Mouse (Mus musculus) layer of hippocampus, postnatal 25 days (tissue): Measurements from ENCODE around the gene Hist1h4c. TPM values are rescaled to one million over a fixed set of nuclear protein-coding genes. Genes with fewer than 3 reads are reported as not detected.
"Not testable (repeated sequence)": the region's sequence is repeated elsewhere in the genome, so short reads cannot be mapped to it uniquely, and the experiment has no call there.

Experiments used
- DNase-seq, 2 experiments: peaks; one replicate each; pipeline ENCODE4 v3.0.0; 2022; ENCODE audit warnings: mixed read lengths in 2 of 2, low spot score in 1 of 2; ENCODE audit errors: extremely low spot score in 1 of 2
- total RNA-seq, 2 experiments: library from RNA; stranded (reverse); gene quantifications; 2 replicates each; pipeline ENCODE4 v1.2.3; 2021

Gene Hist1h4c
- total RNA-seq, 2 experiments from 2014 or later, result 92.2 to 102 TPM

DNA sequence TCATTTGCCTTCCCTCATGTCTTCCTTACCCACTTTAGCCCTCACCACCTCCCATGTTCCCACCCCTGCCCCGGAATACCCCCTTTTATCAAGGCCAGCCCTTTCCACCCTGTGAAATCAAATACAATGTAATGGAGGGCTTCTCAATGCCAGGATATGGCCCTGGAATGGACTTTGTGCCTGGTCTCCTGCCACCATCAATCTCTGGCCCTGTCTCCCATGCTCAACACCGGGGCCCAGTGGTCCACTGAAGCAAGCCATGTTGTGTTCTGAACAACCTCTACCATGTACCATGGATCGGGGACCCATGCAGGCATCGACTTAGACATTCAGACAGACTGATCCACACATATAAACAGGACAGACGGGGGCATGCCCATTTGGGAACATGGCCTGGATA, 31.5 kb upstream of the Hist1h4c start:
- DNase-seq, result no peak

DNA sequence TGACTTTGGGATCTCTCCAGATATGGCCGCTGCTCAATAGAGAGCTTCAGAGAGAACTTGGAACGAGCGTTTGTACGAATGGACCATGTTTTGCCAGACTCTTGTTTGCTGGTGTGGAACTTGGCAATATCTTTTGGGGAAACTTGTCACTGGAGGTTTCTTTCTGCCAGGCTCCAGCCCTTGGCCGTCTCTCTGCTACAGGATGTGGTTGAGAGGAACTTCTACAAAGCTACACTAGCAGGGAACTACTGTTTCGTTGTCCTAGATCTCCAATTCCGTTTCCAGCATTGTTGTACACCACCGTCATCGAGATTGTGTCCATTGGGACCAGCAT, 30.9 kb upstream of the Hist1h4c start:
- DNase-seq, result no peak

DNA sequence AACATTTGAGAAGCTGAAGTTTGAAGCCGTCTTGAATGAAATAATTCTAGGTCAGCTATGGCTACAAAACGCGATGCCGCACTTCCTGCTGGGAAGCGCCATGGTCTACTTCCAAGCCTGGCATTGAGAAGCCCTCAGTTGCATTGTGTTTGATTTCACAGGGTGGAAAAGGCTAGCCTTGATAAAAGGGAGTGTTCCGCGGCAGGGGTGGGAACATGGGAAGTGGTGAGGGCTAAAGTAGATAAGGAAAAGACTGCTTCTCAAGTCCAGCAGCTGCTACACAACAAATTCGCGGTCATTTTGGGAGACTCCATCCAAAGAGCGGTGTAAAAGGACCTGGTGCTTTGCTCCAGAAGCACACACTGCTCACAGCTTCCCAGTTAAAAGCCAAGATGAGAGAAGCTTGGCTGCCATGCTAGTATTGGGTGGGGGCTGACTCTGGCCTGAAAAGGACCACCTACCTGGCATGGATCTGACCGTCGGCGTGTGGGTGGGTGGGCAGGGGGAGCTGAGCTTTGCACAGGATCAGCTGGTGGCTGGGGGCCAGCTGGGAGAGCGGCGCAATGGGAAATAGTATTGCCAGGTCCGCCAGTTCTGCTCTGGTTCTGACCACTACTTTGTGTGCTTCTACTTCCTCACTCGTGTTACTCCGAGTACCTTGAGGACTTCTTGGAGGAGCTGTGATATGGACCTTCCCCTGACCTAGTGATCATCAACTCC, 30.4 kb upstream of the Hist1h4c start:
- DNase-seq, result no peak

DNA sequence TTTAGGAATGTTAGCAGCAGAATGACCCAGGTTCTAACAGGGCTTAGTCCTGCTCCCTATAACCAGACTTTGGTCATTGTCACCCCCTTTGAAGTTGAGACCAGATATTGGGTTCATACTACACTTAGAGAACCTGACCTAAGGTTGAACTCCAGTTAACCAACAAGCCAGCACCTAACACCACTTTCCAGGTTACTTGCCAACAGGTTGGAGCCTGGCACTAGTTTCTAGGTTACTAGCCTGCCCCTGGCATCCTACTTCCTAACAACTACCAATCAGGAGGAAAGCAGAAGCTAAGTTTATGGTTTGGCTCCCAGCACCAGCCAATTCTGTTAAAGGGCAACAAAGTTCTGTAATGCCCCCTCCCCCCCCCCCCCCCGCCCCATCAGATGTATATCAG, 27.0 kb upstream of the Hist1h4c start:
- no peak for DNase-seq

DNA sequence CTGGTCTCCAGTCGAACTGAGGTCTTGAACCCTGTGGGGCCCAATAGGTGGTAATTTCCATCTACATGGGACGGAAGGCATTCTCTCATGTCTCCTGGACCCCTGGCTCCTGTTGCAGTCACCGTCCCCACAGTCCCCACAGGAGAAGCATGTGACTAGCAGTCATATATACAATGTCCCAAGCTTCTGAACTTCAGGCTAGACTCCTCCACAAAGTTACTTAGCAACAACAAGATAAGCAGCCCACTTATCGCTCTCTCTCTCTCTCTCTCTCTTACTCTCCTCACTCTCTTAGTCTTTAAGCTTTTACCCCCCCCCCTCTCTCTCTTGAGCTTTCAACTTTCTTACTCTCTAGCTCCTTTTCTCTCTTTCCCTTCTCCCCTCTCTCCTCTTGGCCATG, 26.0 kb upstream of the Hist1h4c start:
- no peak for DNase-seq

DNA sequence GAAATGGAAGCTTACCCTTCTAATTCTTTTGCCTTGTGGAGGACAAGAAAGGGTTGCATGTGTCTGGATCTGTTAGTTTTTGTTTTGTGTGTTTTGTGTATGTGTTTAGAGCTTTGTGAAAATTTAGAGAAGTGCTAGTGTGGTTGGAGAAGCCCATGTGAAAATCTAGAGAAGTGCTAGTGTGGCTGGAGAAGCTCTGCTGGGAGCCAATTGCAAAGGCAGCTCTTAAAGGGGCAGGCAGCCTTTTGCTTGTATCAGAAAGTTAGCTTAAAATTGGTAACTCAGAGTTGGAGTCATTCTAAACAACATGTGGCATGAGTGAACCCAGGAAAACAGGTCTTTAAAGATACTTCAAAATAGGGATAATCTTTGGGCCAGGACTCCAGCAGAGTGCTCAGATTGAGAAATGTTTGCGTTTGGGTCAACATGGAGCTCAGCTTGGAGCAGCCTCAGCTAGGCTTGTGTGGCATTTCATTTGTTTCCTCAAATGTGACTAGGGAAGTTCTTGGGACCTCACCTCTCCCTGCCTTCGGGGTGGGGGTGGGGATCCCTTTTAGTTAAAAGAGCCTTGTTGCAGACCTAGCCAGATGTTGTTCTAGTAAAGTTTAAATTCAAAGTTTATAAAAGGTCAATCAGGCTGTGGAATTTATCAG, 19.5 kb upstream of the Hist1h4c start:
- DNase-seq, result not testable (repeated sequence)

DNA sequence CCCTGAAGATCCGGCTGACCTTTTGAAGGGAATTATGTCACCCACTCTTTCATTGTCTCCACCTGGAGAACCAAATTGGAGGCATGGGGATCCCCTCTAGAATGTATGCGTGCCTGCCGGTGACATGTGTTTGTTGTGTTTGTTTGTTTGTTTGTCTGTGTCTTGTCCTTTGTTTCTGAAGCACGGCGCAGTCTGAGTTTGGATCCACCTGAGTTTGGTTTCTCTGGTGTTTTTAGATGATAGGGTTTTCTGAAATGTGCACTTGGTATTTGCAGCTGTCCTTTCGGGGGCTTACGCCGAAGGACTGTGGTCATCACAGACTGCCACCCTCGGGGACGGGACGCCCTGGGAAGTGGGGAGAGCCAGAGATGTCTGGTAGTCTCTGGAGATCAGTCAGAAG, 18.9 kb upstream of the Hist1h4c start:
- DNase-seq, result no peak

DNA sequence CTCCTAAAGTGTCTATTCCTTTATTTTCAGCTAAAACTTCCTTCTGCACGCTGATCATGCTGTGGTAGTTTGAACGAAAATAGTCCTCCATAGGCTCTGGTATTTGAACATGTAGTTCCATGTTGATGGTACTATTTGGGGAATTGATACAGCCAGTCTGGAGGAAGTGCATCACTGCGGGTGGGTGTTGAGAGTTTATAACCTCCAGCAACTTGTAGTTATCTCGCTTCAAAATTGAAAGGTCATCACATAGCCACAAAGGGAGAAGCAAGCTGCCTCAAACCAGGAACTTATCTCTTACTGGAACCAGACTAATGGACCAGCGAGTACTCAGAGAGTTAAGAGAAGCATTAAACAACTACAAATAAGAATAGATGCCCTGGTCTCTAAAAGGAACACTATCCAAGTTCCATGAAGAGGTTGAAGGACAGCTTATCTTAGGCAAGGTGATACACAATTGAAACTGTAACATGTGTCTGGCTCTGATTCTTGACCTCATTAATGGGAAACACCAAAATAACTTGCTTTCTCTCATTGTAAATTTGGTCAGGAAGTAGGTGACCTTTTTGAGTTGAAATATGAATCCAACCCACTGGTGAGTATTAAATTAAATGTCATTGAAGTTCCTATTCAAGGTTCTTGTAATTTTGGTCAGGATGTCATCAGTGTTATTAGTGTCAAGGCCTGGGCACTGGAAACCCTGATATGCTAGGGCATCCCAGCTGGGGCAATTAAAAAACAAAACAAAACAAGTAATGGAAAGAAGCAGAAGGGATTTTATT, 18.2 kb upstream of the Hist1h4c start:
- no peak for DNase-seq

DNA sequence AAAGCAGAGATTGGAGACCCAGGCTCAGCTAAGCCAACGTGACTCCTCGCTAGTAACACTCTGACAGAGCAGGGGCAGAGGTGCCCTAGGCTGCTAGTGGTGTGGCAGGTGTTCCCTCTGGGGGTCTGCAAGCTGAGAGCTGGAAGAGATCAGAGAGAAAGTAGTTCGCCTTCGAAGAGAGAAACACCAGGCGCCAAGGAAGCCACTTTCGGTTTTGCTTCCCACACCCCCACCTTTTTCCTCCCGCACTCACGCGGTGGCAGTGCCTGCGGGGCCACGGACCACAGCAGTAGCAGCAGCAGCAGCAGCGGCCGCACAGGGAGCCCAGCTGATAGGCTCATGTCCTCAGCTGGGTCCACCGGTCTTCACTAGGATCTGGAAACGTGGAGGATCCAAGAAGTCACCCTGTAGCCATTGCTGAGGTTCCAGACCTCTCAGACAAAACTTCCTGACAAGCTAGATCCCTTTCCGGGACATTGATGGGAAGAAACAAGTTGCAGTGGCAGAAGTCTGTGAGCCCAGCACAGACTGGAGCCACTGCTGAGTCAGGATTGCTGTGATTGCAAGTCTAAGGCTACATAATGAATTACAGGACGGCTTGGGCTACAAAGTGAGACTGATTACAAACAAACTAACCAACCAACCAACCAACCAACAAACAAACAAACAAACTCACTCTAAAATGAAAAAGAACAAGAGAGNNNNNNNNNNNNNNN, 12.3 kb upstream of the Hist1h4c start, which contains the start of gene Hfe:
TSS of gene Hfe (minus strand) at position 481 of the 716 bp plus-strand sequence.
- DNase-seq, result no peak

DNA sequence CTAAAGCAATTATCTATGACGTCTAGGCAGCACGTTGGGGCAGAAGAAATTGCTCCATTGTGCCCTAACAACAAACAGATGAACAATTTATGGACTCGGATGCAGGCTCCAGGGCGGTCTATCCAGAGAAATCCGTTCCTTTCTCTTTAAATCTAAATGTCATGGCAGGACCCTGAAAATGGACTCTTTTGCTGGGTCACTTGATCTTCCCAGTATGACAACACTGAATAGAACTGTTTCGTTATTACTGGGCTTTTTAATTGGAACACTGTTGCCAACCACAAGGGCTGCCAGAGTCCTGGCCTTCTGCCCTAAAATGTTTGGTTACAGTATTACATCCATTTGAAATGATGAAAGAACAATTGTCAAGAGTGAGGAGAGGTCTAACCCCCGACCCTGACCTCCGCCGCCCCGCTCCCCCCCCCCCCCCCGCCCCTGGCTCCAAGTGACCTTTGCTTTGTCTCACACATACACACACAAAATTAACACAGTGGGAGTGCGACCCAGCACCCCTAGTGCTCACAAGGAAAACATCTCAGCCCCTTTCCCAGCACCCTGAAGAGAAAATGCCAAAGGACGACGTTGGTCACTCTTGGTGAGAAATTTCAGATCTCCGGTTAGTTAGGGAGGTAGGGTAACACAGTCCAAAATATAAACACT, 11.6 kb upstream of the Hist1h4c start:
- DNase-seq, result no peak

DNA sequence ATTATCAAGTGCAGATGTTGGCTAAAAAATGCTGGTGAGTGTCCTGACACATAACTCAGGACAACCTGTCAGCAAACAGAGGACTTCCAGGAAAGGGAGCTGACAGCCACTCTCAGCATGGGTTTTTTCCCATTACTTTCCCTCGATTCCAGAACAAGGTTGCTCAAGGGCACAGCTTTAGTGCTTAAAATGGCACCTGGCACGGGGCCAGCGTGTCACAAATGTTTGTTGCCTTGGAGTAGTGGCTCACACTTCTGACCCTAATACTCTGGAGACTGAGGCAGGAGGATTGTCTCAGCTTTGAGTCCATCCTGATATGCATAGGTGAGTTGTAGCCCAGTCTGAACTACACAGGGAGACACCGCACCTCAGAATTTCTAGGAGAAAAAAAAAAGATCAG, 10.4 kb upstream of the Hist1h4c start:
- DNase-seq, result no peak

DNA sequence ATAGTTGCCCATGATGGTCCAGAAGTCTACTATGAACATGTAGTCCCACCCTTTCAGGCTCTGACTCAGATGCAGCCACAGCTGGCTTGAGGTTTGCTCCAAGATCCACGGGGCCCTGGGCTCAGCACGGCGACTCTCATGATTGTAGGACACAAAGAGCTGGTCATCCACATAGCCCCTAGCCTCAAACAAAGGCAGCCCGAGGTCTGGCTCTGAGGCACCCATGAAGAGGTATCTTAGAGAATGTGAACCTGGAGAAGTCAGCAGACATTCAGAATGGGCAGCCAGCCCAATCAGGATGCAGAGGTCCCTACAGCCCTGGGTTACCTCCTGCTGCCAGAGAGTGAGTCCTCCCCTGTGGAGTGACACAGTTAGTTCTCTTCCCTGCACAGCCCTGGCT, 9.8 kb upstream of the Hist1h4c start:
- DNase-seq, result no peak

DNA sequence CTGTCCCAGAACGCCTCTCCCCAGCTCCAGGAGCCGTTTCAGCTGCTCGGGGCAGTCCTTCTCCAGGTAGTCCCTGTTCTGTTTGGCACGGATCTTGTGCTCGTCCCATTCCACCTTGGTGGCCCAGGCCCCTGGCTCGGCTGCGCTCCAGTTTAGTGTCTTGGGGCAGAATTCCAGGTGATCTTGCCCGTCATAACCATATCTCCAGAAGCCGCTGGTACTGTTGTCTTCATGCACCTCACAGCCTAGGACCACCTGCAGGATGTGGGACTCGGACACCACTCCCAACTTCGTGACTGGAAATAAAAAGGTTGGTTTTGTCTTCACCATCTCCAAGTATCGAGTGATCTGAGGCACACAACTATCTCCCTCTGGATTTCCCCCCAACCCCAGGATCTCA, 8.5 kb upstream of the Hist1h4c start:
- no peak for DNase-seq

DNA sequence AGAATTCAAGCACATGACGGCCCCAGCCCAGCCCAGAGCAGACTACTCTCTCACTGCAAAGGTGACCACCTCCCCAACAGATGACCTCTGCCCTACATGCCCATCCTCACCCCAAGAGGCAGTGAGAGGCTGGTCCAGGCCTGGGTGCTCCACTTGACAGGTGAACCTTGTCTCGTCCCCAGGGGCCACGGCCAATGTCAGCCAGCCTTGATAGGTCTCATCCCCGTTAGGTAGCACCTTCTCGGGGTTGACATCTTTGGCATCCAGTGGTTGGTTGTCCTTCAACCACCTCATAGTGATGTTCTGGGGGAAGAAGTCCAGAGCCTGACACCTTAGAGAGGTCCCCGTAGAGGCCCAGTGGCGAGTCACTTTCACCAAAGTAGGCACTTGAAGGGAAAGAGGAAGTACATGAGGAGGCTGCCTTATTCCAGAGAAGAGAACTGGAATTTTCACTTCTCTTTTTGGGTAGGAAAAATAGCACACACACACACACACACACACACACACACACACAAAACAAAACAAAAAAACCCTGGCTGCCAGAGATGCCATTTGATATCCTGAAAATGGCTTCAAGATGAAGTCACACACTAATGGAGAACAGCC, 7.6 kb upstream of the Hist1h4c start:
- DNase-seq, result no peak

DNA sequence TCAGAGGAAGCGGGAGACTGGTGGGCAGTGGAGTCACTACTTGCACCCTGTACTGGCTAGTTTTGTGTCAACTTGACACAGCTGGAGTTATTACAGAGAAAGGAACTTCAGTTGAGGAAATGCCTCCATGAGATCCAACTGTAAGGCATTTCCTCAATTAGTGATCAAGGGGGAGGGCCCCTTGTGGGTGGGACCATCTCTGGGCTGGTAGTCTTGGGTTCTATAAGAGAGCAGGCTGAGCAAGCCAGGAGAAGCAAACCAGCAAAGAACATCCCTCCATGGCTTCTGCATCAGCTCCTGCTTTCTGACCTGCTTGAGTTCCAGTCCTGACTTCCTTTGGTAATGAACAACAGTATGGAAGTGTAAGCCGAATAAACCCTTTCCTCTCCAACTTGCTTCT, 4.5 kb upstream of the Hist1h4c start:
- DNase-seq, result not testable (repeated sequence)

DNA sequence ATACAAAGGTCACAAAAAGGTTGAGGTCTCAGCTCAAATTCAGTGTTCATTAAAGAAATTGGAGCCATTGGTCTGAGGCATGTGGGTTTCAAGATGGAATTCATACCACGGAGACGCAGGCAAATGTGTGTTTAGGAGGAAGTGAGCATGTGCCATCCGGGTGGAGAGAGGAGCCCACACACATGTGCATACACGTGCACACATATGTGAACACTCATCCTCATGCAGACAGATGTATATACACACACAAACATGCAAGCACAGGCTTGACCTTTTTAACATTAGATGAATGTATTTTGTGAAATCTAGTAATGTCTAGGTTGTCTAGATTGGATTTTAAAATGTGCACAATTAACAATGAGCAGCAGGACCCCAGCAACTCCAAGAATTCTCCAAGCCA, 4.0 kb upstream of the Hist1h4c start:
- no peak for DNase-seq

DNA sequence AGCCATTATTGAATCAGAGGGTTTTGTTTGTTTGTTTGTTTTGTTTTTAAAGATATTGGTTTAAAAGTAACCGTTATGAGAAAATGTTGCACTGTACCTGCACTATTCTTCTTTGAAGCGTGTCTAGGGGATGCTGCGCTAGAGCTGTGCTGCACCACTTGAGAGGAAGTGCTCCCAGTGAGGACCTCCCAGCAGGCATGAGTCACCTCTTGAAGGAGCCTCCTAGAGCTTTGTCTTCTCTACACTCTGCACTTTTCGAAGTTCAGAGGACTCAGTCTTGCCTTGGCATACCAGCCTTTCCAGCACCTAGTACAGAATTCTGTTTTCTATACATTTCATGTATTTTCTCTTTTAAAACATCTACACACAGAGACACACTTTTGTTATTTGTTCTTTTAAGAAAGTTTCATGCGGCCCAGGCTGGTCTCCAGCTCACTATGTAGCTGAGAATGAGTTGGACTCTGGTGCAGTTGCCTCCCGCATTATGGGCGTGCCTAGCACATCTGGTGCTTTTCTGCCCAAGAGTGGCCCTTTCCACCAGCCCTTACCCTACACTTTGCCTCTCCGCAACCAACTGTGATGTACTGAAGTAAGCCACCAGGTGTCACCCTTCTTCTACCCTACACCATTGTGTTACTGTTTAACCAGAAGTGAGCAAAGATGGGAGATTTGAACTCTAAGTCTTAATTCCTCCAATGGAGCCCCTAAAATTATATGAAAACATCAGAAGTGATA, 2.7 kb upstream of the Hist1h4c start:
- DNase-seq, result peak; percentile 44 to 56

DNA sequence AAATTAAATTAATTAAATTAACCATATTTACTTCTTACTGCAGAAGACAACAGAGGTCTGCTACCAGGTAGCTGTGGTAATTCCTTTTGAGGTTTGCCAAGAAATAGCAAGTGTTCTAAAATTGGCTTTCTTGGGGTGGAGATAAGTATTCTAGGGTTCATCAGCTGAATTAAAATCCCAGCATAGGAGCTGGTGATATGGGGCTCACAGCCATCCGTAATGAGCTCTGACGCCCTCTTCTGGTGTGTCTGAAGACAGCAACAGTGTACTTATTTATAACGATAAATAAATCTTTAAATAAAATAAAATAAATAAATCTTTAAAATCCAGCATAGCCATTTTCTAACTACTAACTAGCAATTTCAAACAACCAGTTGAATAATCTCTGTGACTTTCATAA, 1.5 kb upstream of the Hist1h4c start:
- DNase-seq, result no peak

DNA sequence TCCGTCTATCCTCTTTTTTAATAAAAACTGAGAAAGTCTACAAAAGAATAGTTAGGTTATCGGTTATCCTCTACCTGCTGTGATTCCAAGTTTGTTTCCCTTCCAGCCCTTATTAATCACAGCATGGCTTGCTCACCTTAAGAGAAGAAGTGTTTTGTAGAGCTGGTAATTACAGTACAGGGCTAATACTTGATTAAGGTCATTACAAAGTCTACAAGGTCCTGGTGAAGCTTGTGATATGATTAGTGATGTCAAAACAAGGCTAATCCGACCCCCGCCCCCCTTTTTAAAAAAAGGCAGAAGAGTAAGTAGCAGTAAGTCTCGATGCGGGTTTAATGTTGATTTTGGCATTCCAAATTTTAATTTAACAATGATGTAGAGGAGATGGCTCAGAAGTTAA, 742 bp upstream of the Hist1h4c start:
- no peak for DNase-seq
